Mouse (Mus musculus) brain, embryonic 14.5 days (tissue): ENCODE data around the gene Mta3.

Experiments used
- CTCF ChIP-seq: fragments of 200-500 bp; IDR thresholded peaks from 2 replicates; pipeline ENCODE4 v1.5.1; 2012; ENCODE audit warnings: inconsistent platforms, mild to moderate bottlenecking, moderate library complexity, borderline replicate concordance; ENCODE audit not compliant: insufficient read depth, insufficient read length; ENCODE audit errors: extremely low read depth
- POLR2A ChIP-seq: fragments of 200-500 bp; IDR thresholded peaks from 2 replicates; pipeline ENCODE4 v1.6.1; 2012; ENCODE audit warnings: mild to moderate bottlenecking, inconsistent platforms, borderline replicate concordance; ENCODE audit not compliant: poor library complexity, insufficient read depth, insufficient read length, severe bottlenecking; ENCODE audit errors: extremely low read depth

DNA sequence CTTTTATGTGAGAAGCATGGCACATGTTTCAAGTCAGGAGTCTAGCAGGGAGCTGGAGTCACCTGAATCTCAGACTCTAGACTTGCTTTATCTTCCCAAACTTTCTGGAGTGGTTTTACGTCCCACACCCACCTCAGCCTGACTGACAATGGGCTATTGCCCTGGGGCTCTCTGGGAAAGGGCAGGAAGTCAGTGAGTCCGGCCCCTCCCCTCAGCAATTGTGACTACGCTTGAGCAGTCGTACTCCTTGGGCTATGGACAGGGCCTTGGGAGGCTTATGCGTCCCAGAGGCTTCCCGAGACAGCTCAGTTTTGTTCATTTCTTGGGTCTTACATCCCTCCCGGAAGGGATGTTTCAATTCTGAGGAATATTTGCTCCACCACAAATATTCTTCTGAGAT lies 159.4 kb downstream of the Mta3 start:
- no peak for TF ChIP-seq POLR2A
- no peak for TF ChIP-seq CTCF
